Mouse (Mus musculus) limb, embryonic 11.5 days (tissue): ENCODE results near the gene Chst11. TPM values are rescaled to one million over a fixed set of nuclear protein-coding genes. Genes with fewer than 3 reads are reported as not detected.

Source experiments
- ATAC-seq: fragments of 200-750 bp; cut with Nextera tagmentation; 2 replicates; pipeline ENCODE4 v1.8.0; 2017; ENCODE audit warnings: low read depth; ENCODE audit not compliant: insufficient number of reproducible peaks, low FRiP score, low TSS enrichment
- DNase-seq: peaks from one replicate; pipeline ENCODE4 v3.0.0-alpha.2; 2015; ENCODE audit warnings: low spot score
- H3K27ac ChIP-seq: fragments of 300-500 bp; sonication (generic); replicated peaks from 2 replicates; pipeline ENCODE4 v1.5.1; 2014; ENCODE audit warnings: low read depth, mild to moderate bottlenecking, low read length
- H3K27me3 ChIP-seq: fragments of 300-500 bp; sonication (generic); 2 replicates; pipeline ENCODE4 v1.6.1; 2014; ENCODE audit warnings: mild to moderate bottlenecking, low read length, mixed read lengths; ENCODE audit not compliant: control insufficient read depth, insufficient read depth
- H3K36me3 ChIP-seq: fragments of 300-500 bp; sonication (generic); 2 replicates; pipeline ENCODE4 v1.6.1; 2014; ENCODE audit warnings: mild to moderate bottlenecking, low read length, moderate library complexity, mixed read lengths; ENCODE audit not compliant: control insufficient read depth, insufficient read depth
- H3K4me1 ChIP-seq: fragments of 300-500 bp; sonication (generic); 2 replicates; pipeline ENCODE4 v1.6.1; 2014; ENCODE audit warnings: low read length, mixed read lengths; ENCODE audit not compliant: control insufficient read depth, insufficient read depth
- H3K4me2 ChIP-seq: fragments of 300-500 bp; sonication (generic); 2 replicates; pipeline ENCODE4 v1.6.1; 2014; ENCODE audit warnings: low read depth, mild to moderate bottlenecking, moderate library complexity; ENCODE audit not compliant: severe bottlenecking
- H3K4me3 ChIP-seq: fragments of 300-500 bp; sonication (generic); 2 replicates; pipeline ENCODE4 v1.5.1; 2014; ENCODE audit warnings: low read depth, low read length
- H3K9ac ChIP-seq: fragments of 300-500 bp; sonication (generic); 2 replicates; pipeline ENCODE4 v1.6.1; 2014; ENCODE audit warnings: mild to moderate bottlenecking, low read length
- H3K9me3 ChIP-seq: fragments of 300-500 bp; sonication (generic); 2 replicates; pipeline ENCODE4 v1.6.1; 2016; ENCODE audit warnings: low read length; ENCODE audit not compliant: control insufficient read depth
- WGBS: fragments of 180-500 bp; shearing (Covaris S2); extraction: QIAGEN DNeasy Blood & Tissue Kit; methylation state at CpG from one replicate; pipeline ENCODE4 v1.1.7; 2014; 5-methylcytosine and 5-hydroxymethylcytosine counted together
- polyA plus RNA-seq: library from polyadenylated mRNA; unstranded; fragments of >200 nt; fragmentation: Nextera tagmentation; extraction: Ambion mirVana; gene quantifications from 2 replicates; pipeline ENCODE4 v1.2.1, GENCODE M21; 2014

Chst11 gene
- polyA plus RNA-seq, 1 experiment from 2014 or later: 3.0 TPM

GRCm38 (mm10) chr10:83129624-83130218 lies 144.4 kb downstream of the Chst11 start:
- H3K36me3 ChIP-seq: no peaks in the 10 kb centered on the region
- no peak overlapping the region for H3K9ac ChIP-seq
- 81% methylated on average over 8 of the region's 8 CpGs for WGBS
- DNase-seq (no peak), ATAC-seq (no peak)
- H3K27ac ChIP-seq: peak overlapping the region; percentile 65; the same call in 1 of the 2 replicates
- H3K27me3 ChIP-seq: no peaks in the 10 kb centered on the region
- no peak overlapping the region for H3K4me3 ChIP-seq
- no peaks in the 10 kb centered on the region for H3K9me3 ChIP-seq
- H3K4me2 ChIP-seq: no peak overlapping the region
- H3K4me1 ChIP-seq: peaks cover 14% of the 10 kb centered on the region

DNA sequence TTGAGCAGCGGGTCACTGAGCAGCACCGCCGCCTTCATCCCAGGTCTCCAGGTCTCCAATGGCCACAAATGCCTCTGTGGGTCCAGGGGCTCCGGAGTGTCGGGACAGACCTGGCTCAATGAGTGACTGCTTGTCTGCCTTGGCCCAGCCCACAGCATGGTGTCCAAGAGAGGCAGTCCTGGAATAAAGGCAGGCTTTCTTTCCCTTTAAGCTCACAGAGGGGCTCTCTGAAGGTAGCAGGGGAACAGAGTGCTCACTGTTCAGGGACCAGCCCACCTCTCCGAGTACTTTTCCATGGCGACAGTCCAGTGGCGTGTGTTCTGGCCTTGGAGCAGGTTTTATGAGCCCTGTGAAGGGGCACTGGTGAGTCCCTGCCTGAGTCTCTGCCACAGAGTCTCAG lies 145.3 kb downstream of the Chst11 start:
- WGBS: 58% methylated on average over 8 of the region's 8 CpGs
- Histone ChIP-seq H3K4me3 (no peak overlapping the region), H3K27ac (peak overlapping the region; percentile 81), H3K4me1 (peaks cover 14% of the 10 kb centered on the region), H3K4me2 (no peak overlapping the region), H3K36me3 (no peaks in the 10 kb centered on the region), H3K27me3 (no peaks in the 10 kb centered on the region), H3K9me3 (no peaks in the 10 kb centered on the region), H3K9ac (no peak overlapping the region)
- peak; percentile 46; the same call in 1 of the 2 replicates for ATAC-seq
- peak; percentile 45 for DNase-seq

- H3K27ac ChIP-seq: no peak overlapping the region
- WGBS: 88% methylated on average over 1 of the region's 1 CpGs
- no peak overlapping the region for H3K4me2 ChIP-seq
- DNase-seq (no peak), ATAC-seq (no peak)
- no peaks in the 10 kb centered on the region for H3K9me3 ChIP-seq
- H3K36me3 ChIP-seq: no peaks in the 10 kb centered on the region
- no peaks in the 10 kb centered on the region for H3K27me3 ChIP-seq
- H3K4me3 ChIP-seq: no peak overlapping the region
- peaks cover 9% of the 10 kb centered on the region for H3K4me1 ChIP-seq
- no peak overlapping the region for H3K9ac ChIP-seq
Measured at GRCm38 (mm10) chr10:83131884-83132283, 146.6 kb downstream of the Chst11 start.

GRCm38 (mm10) chr10:83133866-83134570 lies 148.7 kb downstream of the Chst11 start:
- Histone ChIP-seq H3K4me3 (no peak overlapping the region), H3K9ac (no peak overlapping the region), H3K4me1 (peaks cover 17% of the 10 kb centered on the region), H3K9me3 (no peaks in the 10 kb centered on the region), H3K27ac (no peak overlapping the region), H3K36me3 (no peaks in the 10 kb centered on the region), H3K27me3 (no peaks in the 10 kb centered on the region), H3K4me2 (no peak overlapping the region)
- DNase-seq: no peak
- 69% methylated on average over 16 of the region's 16 CpGs for WGBS
- ATAC-seq: no peak

- Histone ChIP-seq H3K4me3 (no peak overlapping the region), H3K27me3 (no peaks in the 10 kb centered on the region), H3K4me2 (no peak overlapping the region), H3K4me1 (peaks cover 19% of the 10 kb centered on the region), H3K9ac (no peak overlapping the region), H3K27ac (peak overlapping the region; percentile 42; the same call in 1 of the 2 replicates), H3K9me3 (no peaks in the 10 kb centered on the region), H3K36me3 (no peaks in the 10 kb centered on the region)
- DNase-seq (peak; percentile 48), ATAC-seq (peak; percentile 27)
- 25% methylated on average over 10 of the region's 10 CpGs for WGBS
Measured at GRCm38 (mm10) chr10:83134896-83135295, 149.6 kb downstream of the Chst11 start.

DNA sequence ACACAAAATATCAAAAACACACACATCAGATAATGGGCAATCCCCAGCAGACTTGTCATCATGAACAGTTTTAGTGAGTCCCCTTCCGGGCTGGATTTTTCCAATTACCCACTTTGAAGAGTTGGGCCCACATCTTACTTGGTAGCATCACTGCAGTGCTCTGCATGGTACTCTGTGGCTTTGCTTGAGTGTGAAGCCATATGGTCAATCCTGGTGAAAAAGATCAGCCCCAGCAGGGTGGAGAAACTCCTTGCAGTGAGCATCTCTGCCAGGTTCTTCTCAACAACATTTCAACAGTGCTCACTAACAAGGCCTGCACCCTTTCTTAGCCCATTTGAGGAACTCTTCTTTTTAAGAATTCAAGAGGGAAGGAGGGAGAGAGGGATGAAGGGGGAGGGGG lies 150.7 kb downstream of the Chst11 start:
- Histone ChIP-seq H3K36me3 (no peaks in the 10 kb centered on the region), H3K4me3 (no peak overlapping the region), H3K4me1 (peaks cover 20% of the 10 kb centered on the region), H3K4me2 (no peak overlapping the region), H3K9me3 (no peaks in the 10 kb centered on the region), H3K9ac (no peak overlapping the region), H3K27me3 (no peaks in the 10 kb centered on the region), H3K27ac (no peak overlapping the region)
- ATAC-seq: no peak
- 77% methylated on average over 1 of the region's 1 CpGs for WGBS
- no peak for DNase-seq

- DNase-seq (no peak), ATAC-seq (no peak)
- Histone ChIP-seq H3K4me2 (no peak overlapping the region), H3K27me3 (no peaks in the 10 kb centered on the region), H3K36me3 (no peaks in the 10 kb centered on the region), H3K9ac (no peak overlapping the region), H3K27ac (no peak overlapping the region), H3K4me1 (peaks cover 26% of the 10 kb centered on the region), H3K4me3 (no peak overlapping the region), H3K9me3 (no peaks in the 10 kb centered on the region)
- 82% methylated on average over 7 of the region's 7 CpGs for WGBS
Measured at GRCm38 (mm10) chr10:83137103-83137502, 151.8 kb downstream of the Chst11 start.

DNA sequence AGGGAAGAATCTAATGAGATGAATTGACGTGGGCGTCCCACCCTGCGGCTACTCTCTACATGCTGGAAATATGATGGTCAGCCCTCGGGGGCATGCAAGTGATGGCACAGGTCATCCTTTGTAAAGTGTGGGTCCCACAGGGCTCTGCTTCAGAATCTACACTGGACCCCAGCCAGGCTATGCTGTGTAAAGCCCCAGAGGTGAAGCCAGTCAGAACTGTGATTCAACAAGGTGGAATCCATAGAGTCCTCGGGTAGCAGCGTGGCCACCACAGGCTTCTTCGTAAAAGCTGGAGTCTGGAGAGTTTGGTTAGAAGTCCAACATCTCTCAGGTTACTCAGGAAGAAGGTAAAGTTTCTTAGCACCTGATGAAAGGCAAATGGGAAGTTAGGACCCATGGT lies 154.0 kb downstream of the Chst11 start:
- DNase-seq (no peak), ATAC-seq (no peak)
- Histone ChIP-seq H3K27me3 (no peaks in the 10 kb centered on the region), H3K4me2 (no peak overlapping the region), H3K36me3 (no peaks in the 10 kb centered on the region), H3K4me3 (no peak overlapping the region), H3K9ac (no peak overlapping the region), H3K9me3 (no peaks in the 10 kb centered on the region), H3K27ac (peak overlapping the region; percentile 62; the same call in 1 of the 2 replicates), H3K4me1 (peaks cover 25% of the 10 kb centered on the region)
- 90% methylated on average over 7 of the region's 7 CpGs for WGBS
